Mouse (Mus musculus): ENCODE data around the gene Ms4a4c.

DNA sequence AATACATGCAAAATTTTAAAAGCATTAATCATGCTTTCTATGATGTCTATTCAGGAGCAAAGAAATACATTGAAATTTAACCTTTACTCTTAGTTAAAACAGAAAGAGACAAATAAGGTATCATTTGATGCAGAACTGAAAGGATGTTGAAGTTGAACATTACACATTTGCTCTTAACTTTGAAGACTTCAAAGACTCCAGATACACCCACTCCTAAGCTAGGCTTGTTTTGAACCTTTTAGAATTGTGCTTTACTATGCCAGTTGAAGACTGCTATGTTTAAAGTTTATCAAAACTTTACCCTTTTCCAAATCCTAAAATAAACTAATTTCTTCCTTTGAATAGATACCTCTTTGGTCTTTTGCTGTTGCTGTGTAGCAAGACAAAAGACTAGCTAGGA, 33.4 kb upstream of the Ms4a4c start:
- TF ChIP-seq CTCF (conservative IDR thresholded peaks at IDR 0.05; ENCODE audit: low read length) = no peak
- no peak for TF ChIP-seq POU5F1 (IDR thresholded peaks at IDR 0.05; ENCODE audit: borderline replicate concordance, low read length)

Data from E14TG2a.4 (cell line).